Mouse (Mus musculus) neural tube, embryonic 11.5 days (tissue): ENCODE measurements around the gene Pou6f2. TPM values are rescaled to one million over a fixed set of nuclear protein-coding genes. Genes with fewer than 3 reads are reported as not detected.

Experiments used
- ATAC-seq: fragments of 200-750 bp; cut with Nextera tagmentation; 2 replicates; pipeline ENCODE4 v1.8.0; 2017; ENCODE audit warnings: moderate number of reproducible peaks, mild to moderate bottlenecking, moderate TSS enrichment, moderate library complexity; ENCODE audit not compliant: insufficient read depth, low FRiP score, low TSS enrichment
- DNase-seq: peaks from one replicate; pipeline ENCODE4 v3.0.0-alpha.2; 2015; ENCODE audit warnings: low spot score
- H3K27ac ChIP-seq: fragments of 300-500 bp; sonication (generic); 2 replicates; pipeline ENCODE4 v1.5.1; 2014; ENCODE audit warnings: low read depth, mild to moderate bottlenecking, low read length
- H3K27me3 ChIP-seq: fragments of 300-500 bp; sonication (generic); 2 replicates; pipeline ENCODE4 v1.6.1; 2014; ENCODE audit warnings: mild to moderate bottlenecking, low read length, mixed read lengths; ENCODE audit not compliant: control insufficient read depth, insufficient read depth
- H3K36me3 ChIP-seq: fragments of 300-500 bp; sonication (generic); 2 replicates; pipeline ENCODE4 v1.6.1; 2014; ENCODE audit warnings: mild to moderate bottlenecking, low read length, moderate library complexity, mixed read lengths; ENCODE audit not compliant: control insufficient read depth, insufficient read depth
- H3K4me1 ChIP-seq: fragments of 300-500 bp; sonication (generic); 2 replicates; pipeline ENCODE4 v1.6.1; 2014; ENCODE audit warnings: low read length, mixed read lengths; ENCODE audit not compliant: control insufficient read depth, insufficient read depth
- H3K4me2 ChIP-seq: fragments of 300-500 bp; sonication (generic); 2 replicates; pipeline ENCODE4 v1.6.1; 2014; ENCODE audit warnings: low read depth, mild to moderate bottlenecking, moderate library complexity
- H3K4me3 ChIP-seq: fragments of 300-500 bp; sonication (generic); 2 replicates; pipeline ENCODE4 v1.5.1; 2014; ENCODE audit warnings: low read depth, low read length
- H3K9ac ChIP-seq: fragments of 300-500 bp; sonication (generic); 2 replicates; pipeline ENCODE4 v1.6.1; 2014; ENCODE audit warnings: mild to moderate bottlenecking, low read length
- H3K9me3 ChIP-seq: fragments of 300-500 bp; sonication (generic); 2 replicates; pipeline ENCODE4 v1.6.1; 2016; ENCODE audit warnings: low read length; ENCODE audit not compliant: control insufficient read depth
- WGBS: fragments of 180-500 bp; shearing (Covaris S2); extraction: QIAGEN DNeasy Blood & Tissue Kit; methylation state at CpG from one replicate; pipeline ENCODE4 v1.1.7; 2014; 5-methylcytosine and 5-hydroxymethylcytosine counted together
- polyA plus RNA-seq: library from polyadenylated mRNA; unstranded; fragments of >200 nt; fragmentation: Nextera tagmentation; extraction: Ambion mirVana; gene quantifications from 2 replicates; pipeline ENCODE4 v1.2.1, GENCODE M21; 2014

Gene Pou6f2
- polyA plus RNA-seq, result 3.5 and 4.0 TPM in 2 replicates

GRCm38 (mm10) chr13:18397586-18397985 lies at the start of gene Pou6f2:
Pou6f2 (minus strand) TSS chr13:18397686.
- Histone ChIP-seq H3K4me3 (no peak within 1 kb of the TSS), H3K9me3 (no peaks in the 10 kb centered on the region), H3K27me3 (no peaks in the 10 kb centered on the region), H3K4me2 (no peak within 1 kb of the TSS), H3K9ac (no peak within 1 kb of the TSS), H3K36me3 (no peaks in the 10 kb centered on the region), H3K27ac (no peak within 1 kb of the TSS), H3K4me1 (no peaks in the 10 kb centered on the region)
- WGBS, result 88% methylated on average over 6 of the region's 6 CpGs
- DNase-seq, result no peak
- no peak for ATAC-seq

DNA sequence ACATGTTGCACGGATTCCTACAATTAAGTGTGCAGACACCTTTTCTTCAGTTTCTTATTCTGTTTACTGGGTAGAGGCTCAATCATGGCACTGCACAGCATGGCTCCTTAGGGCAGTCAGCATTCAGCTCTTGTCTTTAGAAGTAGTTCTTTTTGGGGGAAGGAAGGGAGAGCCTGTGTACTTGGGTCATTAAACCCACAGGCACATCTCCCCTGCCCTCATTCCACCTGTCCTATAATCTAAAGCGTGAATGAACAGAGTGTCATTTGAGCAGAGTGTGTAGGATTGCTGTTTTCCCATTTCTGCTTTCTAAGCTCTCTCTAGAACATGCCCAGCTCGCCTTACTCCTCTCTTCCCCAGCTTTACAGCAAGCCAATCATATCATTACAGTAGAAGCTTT lies 42.4 kb upstream of the Pou6f2 start:
- Histone ChIP-seq H3K27ac (no peak overlapping the region), H3K9me3 (no peaks in the 10 kb centered on the region), H3K4me3 (no peak overlapping the region), H3K4me2 (no peak overlapping the region), H3K9ac (no peak overlapping the region), H3K4me1 (no peaks in the 10 kb centered on the region), H3K27me3 (no peaks in the 10 kb centered on the region), H3K36me3 (no peaks in the 10 kb centered on the region)
- no peak for ATAC-seq
- DNase-seq, result no peak
- WGBS, result 66% methylated on average over 3 of the region's 3 CpGs

- no peak for ATAC-seq
- no peaks in the 10 kb centered on the region for H3K9me3 ChIP-seq
- no peak overlapping the region for H3K4me2 ChIP-seq
- H3K4me3 ChIP-seq, result no peak overlapping the region
- DNase-seq, result no peak
- H3K27me3 ChIP-seq, result no peaks in the 10 kb centered on the region
- H3K27ac ChIP-seq, result no peak overlapping the region
- H3K4me1 ChIP-seq, result no peaks in the 10 kb centered on the region
- H3K9ac ChIP-seq, result no peak overlapping the region
- H3K36me3 ChIP-seq, result no peaks in the 10 kb centered on the region
- 92% methylated on average over 4 of the region's 4 CpGs for WGBS
Observed at GRCm38 (mm10) chr13:18387673-18388072, 9.8 kb downstream of the Pou6f2 start.

DNA sequence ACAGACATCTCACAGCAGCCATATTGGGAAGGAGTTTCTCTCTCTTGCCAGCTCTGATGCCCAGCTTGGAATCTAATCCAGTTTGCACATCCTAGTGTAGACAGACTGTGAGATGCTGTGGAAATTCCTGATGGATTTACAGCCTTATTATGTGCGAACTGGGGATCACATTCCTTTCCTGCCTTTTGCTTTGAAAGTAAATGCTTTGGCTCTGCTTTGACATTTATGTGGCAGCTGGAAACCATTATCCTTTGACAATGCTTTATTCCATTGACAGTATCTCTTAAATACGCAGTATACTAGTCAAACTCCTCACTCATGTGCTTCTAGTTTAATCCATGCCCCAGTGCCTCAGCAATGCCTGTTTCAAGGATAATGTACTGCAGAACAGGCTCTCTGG lies 34.1 kb downstream of the Pou6f2 start:
- H3K9ac ChIP-seq, result no peak overlapping the region
- H3K4me2 ChIP-seq, result no peak overlapping the region
- H3K4me3 ChIP-seq, result no peak overlapping the region
- no peak for DNase-seq
- no peaks in the 10 kb centered on the region for H3K27me3 ChIP-seq
- H3K9me3 ChIP-seq, result no peaks in the 10 kb centered on the region
- 36% methylated on average over 2 of the region's 2 CpGs for WGBS
- ATAC-seq, result no peak
- no peaks in the 10 kb centered on the region for H3K4me1 ChIP-seq
- no peak overlapping the region for H3K27ac ChIP-seq
- no peaks in the 10 kb centered on the region for H3K36me3 ChIP-seq

- DNase-seq (no peak), ATAC-seq (no peak)
- H3K27me3 ChIP-seq, result no peaks in the 10 kb centered on the region
- 79% methylated on average over 4 of the region's 4 CpGs for WGBS
- H3K9ac ChIP-seq, result no peak overlapping the region
- no peaks in the 10 kb centered on the region for H3K36me3 ChIP-seq
- H3K27ac ChIP-seq, result no peak overlapping the region
- H3K4me1 ChIP-seq, result no peaks in the 10 kb centered on the region
- H3K4me3 ChIP-seq, result no peak overlapping the region
- H3K4me2 ChIP-seq, result no peak overlapping the region
- H3K9me3 ChIP-seq, result no peaks in the 10 kb centered on the region
Observed at GRCm38 (mm10) chr13:18344580-18345333, 52.7 kb downstream of the Pou6f2 start.

GRCm38 (mm10) chr13:18338910-18339501 lies 58.5 kb downstream of the Pou6f2 start:
- no peak for ATAC-seq
- no peak for DNase-seq
- H3K9me3 ChIP-seq, result no peaks in the 10 kb centered on the region
- H3K27ac ChIP-seq, result no peak overlapping the region
- no peak overlapping the region for H3K9ac ChIP-seq
- H3K4me3 ChIP-seq, result no peak overlapping the region
- no peaks in the 10 kb centered on the region for H3K4me1 ChIP-seq
- H3K36me3 ChIP-seq, result no peaks in the 10 kb centered on the region
- no peak overlapping the region for H3K4me2 ChIP-seq
- no peaks in the 10 kb centered on the region for H3K27me3 ChIP-seq
- WGBS, result 76% methylated on average over 10 of the region's 10 CpGs

- Histone ChIP-seq H3K36me3 (no peaks in the 10 kb centered on the region), H3K4me2 (no peak overlapping the region)
- no peak for ATAC-seq
Observed at GRCm38 (mm10) chr13:18338022-18338421, 59.5 kb downstream of the Pou6f2 start.

GRCm38 (mm10) chr13:18334035-18334434 lies 63.5 kb downstream of the Pou6f2 start:
- ATAC-seq, result no peak
- Histone ChIP-seq H3K27ac (no peak overlapping the region), H3K9ac (no peak overlapping the region), H3K27me3 (no peaks in the 10 kb centered on the region), H3K36me3 (no peaks in the 10 kb centered on the region), H3K9me3 (no peaks in the 10 kb centered on the region), H3K4me2 (no peak overlapping the region), H3K4me3 (no peak overlapping the region), H3K4me1 (no peaks in the 10 kb centered on the region)
- DNase-seq, result no peak
- WGBS, result 90% methylated on average over 4 of the region's 4 CpGs

More at GRCm38 (mm10) chr13:18338022-18338421, 59.5 kb downstream of the Pou6f2 start:
- Histone ChIP-seq H3K27me3 (no peaks in the 10 kb centered on the region), H3K4me3 (no peak overlapping the region), H3K4me1 (no peaks in the 10 kb centered on the region), H3K27ac (no peak overlapping the region), H3K9ac (no peak overlapping the region), H3K9me3 (no peaks in the 10 kb centered on the region)
- 82% methylated on average over 2 of the region's 2 CpGs for WGBS
- DNase-seq, result no peak

DNA sequence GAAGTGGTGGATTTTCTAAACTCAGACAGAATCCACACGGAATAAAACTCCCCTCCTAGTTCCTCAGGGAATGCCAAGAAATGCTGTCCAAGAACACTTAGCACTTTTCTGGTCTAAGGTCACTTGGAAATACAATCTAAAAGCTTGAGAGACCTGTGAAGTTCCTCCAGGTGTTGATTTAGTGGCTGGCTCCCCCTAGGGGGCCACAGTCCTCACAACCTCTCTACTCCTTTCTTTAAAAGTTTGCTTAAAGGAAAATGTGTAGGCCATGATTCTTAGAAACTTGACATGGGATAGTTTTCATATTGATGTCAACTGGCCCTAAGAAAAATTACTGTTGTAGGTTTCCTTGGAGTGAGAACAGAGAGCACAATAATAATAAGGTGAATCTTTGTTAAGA lies 64.9 kb downstream of the Pou6f2 start:
- Histone ChIP-seq H3K27ac (no peak overlapping the region), H3K9ac (no peak overlapping the region), H3K36me3 (no peaks in the 10 kb centered on the region), H3K27me3 (no peaks in the 10 kb centered on the region), H3K9me3 (no peaks in the 10 kb centered on the region), H3K4me3 (no peak overlapping the region), H3K4me2 (no peak overlapping the region), H3K4me1 (no peaks in the 10 kb centered on the region)
- DNase-seq (no peak), ATAC-seq (no peak)
- 65% methylated on average over 1 of the region's 1 CpGs for WGBS
